ENCODE assay signal across 23 mouse cellular contexts in genomic region chr2:154398267-154398666, GRCm38 (mm10). TPM values are rescaled to one million over a fixed set of nuclear protein-coding genes. Genes with fewer than 3 reads are reported as not detected.
DNase-seq lines count a peak whose midpoint lies in the region; ATAC-seq lines count a peak whose summit lies in the region.
"Had no signal": no experiment of that assay in that cellular context is flagged by ENCODE, and none has a peak within 500 bp of the region (broad histone marks: within the 10 kb centered on the region; RNA-seq: fewer than 3 reads in every experiment).

No protein-coding gene starts in this region.

- no peaks in the 10 kb centered on the region for H3K36me3 ChIP-seq in embryonic facial prominence, embryonic 14.5 days (ENCODE audit: control insufficient read depth, insufficient read depth, low read length)
- H3K36me3 ChIP-seq in embryonic facial prominence, embryonic 10.5 days (replicated peaks), result no peaks in the 10 kb centered on the region
- H3K36me3 ChIP-seq in heart, embryonic 15.5 days, result peaks cover 11% of the 10 kb centered on the region; the same call in 1 of the 2 replicates
- no peaks in the 10 kb centered on the region for H3K36me3 ChIP-seq in kidney, embryonic 16.5 days (ENCODE audit: insufficient read depth, low read length)
- H3K36me3 ChIP-seq: embryonic facial prominence, embryonic 15.5 days; limb, embryonic 10.5 days; liver, embryonic 12.5 days had no signal

- no peak overlapping the region for H3K4me2 ChIP-seq in embryonic facial prominence, embryonic 14.5 days (ENCODE audit: low read depth, low read length)
- H3K4me2 ChIP-seq in heart, embryonic 15.5 days, result no peak overlapping the region
- H3K4me2 ChIP-seq in kidney, embryonic 16.5 days (replicated peaks; ENCODE audit: low read depth, low read length), result no peak overlapping the region
- H3K4me2 ChIP-seq: embryonic facial prominence, embryonic 15.5 days; hindbrain, embryonic 14.5 days; liver, embryonic 12.5 days; lung, embryonic 14.5 days had no signal

- peaks cover 8% of the 10 kb centered on the region for H3K4me1 ChIP-seq in embryonic facial prominence, embryonic 14.5 days (ENCODE audit: control insufficient read depth, insufficient read depth, low read length)
- no peaks in the 10 kb centered on the region for H3K4me1 ChIP-seq in embryonic facial prominence, embryonic 10.5 days
- peaks cover 32% of the 10 kb centered on the region for H3K4me1 ChIP-seq in heart, embryonic 15.5 days (replicated peaks)
- peaks cover 8% of the 10 kb centered on the region for H3K4me1 ChIP-seq in kidney, embryonic 16.5 days (ENCODE audit: insufficient read depth, low read length)
- H3K4me1 ChIP-seq: limb, embryonic 10.5 days; liver, embryonic 12.5 days had no signal

- peak; percentile 52 for DNase-seq in embryonic facial prominence, embryonic 14.5 days (ENCODE audit: low spot score)
- DNase-seq in embryonic facial prominence, embryonic 10.5 days (ENCODE audit: low spot score), result no peak
- no peak for DNase-seq in heart, postnatal 25 days (ENCODE audit: low spot score)
- DNase-seq in kidney, adult 8-10 months, result peak; percentile 65 to 76
- DNase-seq in kidney, postnatal 25 days, result peak; percentile 63 to 81
- DNase-seq: adrenal gland, postnatal 10 days; cerebellum, adult 11 months; cerebellum, postnatal 14 days; lung, embryonic 14.5 days; lung, postnatal 36 days; right cerebral cortex, postnatal 14 days; spleen, adult 18-20 months; thymus, postnatal 36 days had no signal

- no peaks in the 10 kb centered on the region for H3K27me3 ChIP-seq in embryonic facial prominence, embryonic 14.5 days (replicated peaks; ENCODE audit: control insufficient read depth, insufficient read depth, low read length)
- H3K27me3 ChIP-seq in embryonic facial prominence, embryonic 10.5 days (replicated peaks; ENCODE audit: low read depth, poor library complexity, severe bottlenecking), result no peaks in the 10 kb centered on the region
- no peaks in the 10 kb centered on the region for H3K27me3 ChIP-seq in heart, embryonic 15.5 days
- no peaks in the 10 kb centered on the region for H3K27me3 ChIP-seq in kidney, embryonic 16.5 days (ENCODE audit: insufficient read depth, low read length)
- H3K27me3 ChIP-seq: embryonic facial prominence, embryonic 15.5 days; liver, embryonic 12.5 days; Patski had no signal

- intact Hi-C loops in heart, postnatal 25 days (cut with DNase I), result no loop called here

- WGBS in embryonic facial prominence, embryonic 14.5 days, result 73% methylated on average over 7 of the region's 7 CpGs
- WGBS in embryonic facial prominence, embryonic 10.5 days, result 91% methylated on average over 7 of the region's 7 CpGs
- 58% methylated on average over 7 of the region's 7 CpGs for WGBS in heart, embryonic 15.5 days
- WGBS in kidney, embryonic 16.5 days, result 75% methylated on average over 7 of the region's 7 CpGs

- no peak overlapping the region for H3K9ac ChIP-seq in embryonic facial prominence, embryonic 14.5 days (ENCODE audit: low read depth, low read length)
- H3K9ac ChIP-seq in heart, embryonic 15.5 days, result no peak overlapping the region
- H3K9ac ChIP-seq in kidney, embryonic 16.5 days (replicated peaks; ENCODE audit: low read length), result no peak overlapping the region
- H3K9ac ChIP-seq: embryonic facial prominence, embryonic 15.5 days; hindbrain, embryonic 14.5 days; liver, embryonic 12.5 days; lung, embryonic 14.5 days had no signal

- H3K9me3 ChIP-seq in embryonic facial prominence, embryonic 14.5 days (ENCODE audit: control insufficient read depth, low read length), result no peaks in the 10 kb centered on the region
- no peaks in the 10 kb centered on the region for H3K9me3 ChIP-seq in embryonic facial prominence, embryonic 10.5 days
- no peaks in the 10 kb centered on the region for H3K9me3 ChIP-seq in heart, embryonic 15.5 days (replicated peaks)
- H3K9me3 ChIP-seq in kidney, embryonic 16.5 days (ENCODE audit: low read length), result no peaks in the 10 kb centered on the region
- H3K9me3 ChIP-seq: embryonic facial prominence, embryonic 15.5 days; limb, embryonic 10.5 days; liver, embryonic 12.5 days had no signal

- no peak for ATAC-seq in embryonic facial prominence, embryonic 14.5 days (ENCODE audit: low read depth)
- no peak for ATAC-seq in heart, embryonic 15.5 days (replicated peaks; ENCODE audit: insufficient number of reproducible peaks, insufficient read depth, low FRiP score, low read depth)
- no peak for ATAC-seq in kidney, embryonic 16.5 days (ENCODE audit: low FRiP score, low TSS enrichment)
- ATAC-seq in megakaryocyte, adult 5-6 weeks (ENCODE audit: poor library complexity, severe bottlenecking), result no peak
- ATAC-seq: intestine, embryonic 16.5 days; liver, embryonic 12.5 days; Patski had no signal

- H3K27ac ChIP-seq in embryonic facial prominence, embryonic 14.5 days (replicated peaks; ENCODE audit: low read depth, low read length), result 0 out of 2 replicates have a peak overlapping the region, but pooled peaks have one; percentile 21
- no peak overlapping the region for H3K27ac ChIP-seq in embryonic facial prominence, embryonic 10.5 days (replicated peaks)
- H3K27ac ChIP-seq in heart, embryonic 15.5 days, result peak overlapping the region; percentile 71
- no peak overlapping the region for H3K27ac ChIP-seq in kidney, embryonic 16.5 days (ENCODE audit: low read length)
- H3K27ac ChIP-seq: embryonic facial prominence, embryonic 15.5 days; hindbrain, embryonic 14.5 days; left cerebral cortex, adult 2 months; limb, embryonic 10.5 days; liver, embryonic 12.5 days had no signal

- H3K4me3 ChIP-seq in embryonic facial prominence, embryonic 14.5 days (ENCODE audit: low read depth, low read length), result no peak overlapping the region
- no peak overlapping the region for H3K4me3 ChIP-seq in embryonic facial prominence, embryonic 10.5 days
- no peak overlapping the region for H3K4me3 ChIP-seq in heart, embryonic 15.5 days
- H3K4me3 ChIP-seq in kidney, embryonic 16.5 days (ENCODE audit: low read length), result no peak overlapping the region
- H3K4me3 ChIP-seq: embryonic facial prominence, embryonic 15.5 days; left cerebral cortex, adult 2 months; limb, embryonic 10.5 days; liver, embryonic 12.5 days had no signal

RNA-seq across cellular contexts. Expression of gene Snta1, which starts 9.6 kb away (rescaled TPM):
- polyA plus RNA-seq in embryonic facial prominence, embryonic 14.5 days (2014; fragmentation: Nextera tagmentation; extraction: Ambion mirVana), result 8.6 and 10.4 TPM in 2 replicates
- polyA plus RNA-seq in embryonic facial prominence, embryonic 10.5 days (2016; fragmentation: Nextera tagmentation; extraction: Ambion mirVana), result 3.0 and 3.9 TPM in 2 replicates
- 53.2 and 54.3 TPM in 2 replicates for polyA plus RNA-seq in heart, embryonic 15.5 days (2015; fragmentation: Nextera tagmentation; extraction: Ambion mirVana)
- total RNA-seq in heart, postnatal 25 days (2021), result 10 to 100 TPM; 88.8 to 90.4 TPM
- 9.5 and 12.2 TPM in 2 replicates for polyA plus RNA-seq in kidney, embryonic 16.5 days (2015; fragmentation: Nextera tagmentation; extraction: Ambion mirVana)
- total RNA-seq in megakaryocyte, adult 5-6 weeks (2015), result 0.22 and 0.62 TPM in 2 replicates
- total RNA-seq in megakaryocyte, adult 5-6 weeks (2017), result 1.1 and 1.4 TPM in 2 replicates

RNA-seq across cellular contexts. Expression of gene Cdk5rap1, which starts 25.5 kb away (rescaled TPM):
- polyA plus RNA-seq in embryonic facial prominence, embryonic 14.5 days (2014; fragmentation: Nextera tagmentation; extraction: Ambion mirVana), result 16.4 and 24.1 TPM in 2 replicates
- polyA plus RNA-seq in embryonic facial prominence, embryonic 10.5 days (2016; fragmentation: Nextera tagmentation; extraction: Ambion mirVana), result 15.1 and 15.8 TPM in 2 replicates
- 13.6 and 14.8 TPM in 2 replicates for polyA plus RNA-seq in heart, embryonic 15.5 days (2015; fragmentation: Nextera tagmentation; extraction: Ambion mirVana)
- 10 to 100 TPM; 23.1 to 25.6 TPM for total RNA-seq in heart, postnatal 25 days (2021)
- polyA plus RNA-seq in kidney, embryonic 16.5 days (2015; fragmentation: Nextera tagmentation; extraction: Ambion mirVana), result 17.4 and 23.4 TPM in 2 replicates
- 6.5 and 9.8 TPM in 2 replicates for total RNA-seq in megakaryocyte, adult 5-6 weeks (2015)
- total RNA-seq in megakaryocyte, adult 5-6 weeks (2017), result 12.9 and 13.5 TPM in 2 replicates

RNA-seq across cellular contexts. Expression of gene Cbfa2t2, which starts 38.0 kb away (rescaled TPM):
- 31.3 and 31.5 TPM in 2 replicates for polyA plus RNA-seq in embryonic facial prominence, embryonic 14.5 days (2014; fragmentation: Nextera tagmentation; extraction: Ambion mirVana)
- polyA plus RNA-seq in embryonic facial prominence, embryonic 10.5 days (2016; fragmentation: Nextera tagmentation; extraction: Ambion mirVana), result 68.8 and 72.2 TPM in 2 replicates
- 25.9 and 31.0 TPM in 2 replicates for polyA plus RNA-seq in heart, embryonic 15.5 days (2015; fragmentation: Nextera tagmentation; extraction: Ambion mirVana)
- total RNA-seq in heart, postnatal 25 days (2021), result 10 to 100 TPM; 14.3 to 18.4 TPM
- 44.2 and 48.3 TPM in 2 replicates for polyA plus RNA-seq in kidney, embryonic 16.5 days (2015; fragmentation: Nextera tagmentation; extraction: Ambion mirVana)
- total RNA-seq in megakaryocyte, adult 5-6 weeks (2015), result 13.7 and 19.1 TPM in 2 replicates
- total RNA-seq in megakaryocyte, adult 5-6 weeks (2017), result 7.5 and 22.8 TPM in 2 replicates

Comparison
In these comparisons a context has a peak if more than half of its experiments do, and no peak if none do; other contexts are left out.
1. DNase-seq: peak in embryonic facial prominence, embryonic 14.5 days (single experiment), kidney, adult 8-10 months (2 of 2) and kidney, postnatal 25 days (2 of 2); none in embryonic facial prominence, embryonic 10.5 days (single experiment) and heart, postnatal 25 days (single experiment).
2. H3K27ac ChIP-seq: peak in embryonic facial prominence, embryonic 14.5 days (single experiment) and heart, embryonic 15.5 days (single experiment); none in embryonic facial prominence, embryonic 10.5 days (single experiment) and kidney, embryonic 16.5 days (single experiment).